In the genomic region with DNA sequence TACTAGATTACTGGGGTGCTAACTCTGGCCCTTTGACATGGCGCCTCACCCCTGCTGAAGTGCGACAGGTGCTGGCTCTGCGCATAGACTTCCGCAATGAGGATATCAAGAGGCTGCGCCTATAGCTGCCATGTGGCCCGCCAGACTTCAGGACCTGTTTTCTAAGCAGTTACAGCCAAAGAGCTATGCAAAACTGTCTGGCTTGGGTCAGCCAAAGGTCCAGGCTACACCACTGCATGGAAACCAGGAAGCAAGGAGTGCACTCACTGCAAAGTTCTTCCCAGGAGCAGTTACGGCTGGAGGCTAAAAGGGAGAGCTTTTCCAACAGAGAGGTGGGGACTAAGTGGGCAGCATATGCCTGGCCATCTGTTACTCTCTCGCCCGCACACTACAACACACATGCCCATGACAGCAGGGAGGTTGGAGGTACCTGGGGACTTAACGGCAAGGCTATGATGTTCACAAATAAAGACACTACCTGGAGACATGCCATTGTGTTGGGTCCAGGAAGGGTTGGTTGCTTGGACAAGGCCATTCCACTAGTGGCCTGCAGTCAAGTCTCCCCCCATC, we compare ENCODE assay signal across 20 mouse cellular contexts. TPM values are rescaled to one million over a fixed set of nuclear protein-coding genes. Genes with fewer than 3 reads are reported as not detected.
A peak's percentile ranks its signal among the peaks of the same experiment; 100 is the strongest.
DNase-seq lines count a peak whose midpoint lies in the region; TF ChIP-seq lines count a peak whose summit lies in the region.
"Had no signal": no experiment of that assay in that cellular context is flagged by ENCODE, and none has a peak within 500 bp of the region (broad histone marks: within the 10 kb centered on the region; RNA-seq: fewer than 3 reads in every experiment).

No protein-coding gene starts in this region.

- peaks cover 44% of the 10 kb centered on the region for H3K4me1 ChIP-seq in cerebellum, adult 2 months (ENCODE audit: control insufficient read depth, insufficient read depth, low read length)
- H3K4me1 ChIP-seq: embryonic facial prominence, embryonic 15.5 days; kidney, embryonic 15.5 days; midbrain, embryonic 10.5 days had no signal

- no peak; the same call in 1 of the 2 replicates for TF ChIP-seq CTCF in cerebellum, adult 2 months (IDR thresholded peaks at IDR 0.05; ENCODE audit: borderline replicate concordance, insufficient read depth, low read depth, low read length)

- no peak overlapping the region for H3K4me3 ChIP-seq in cerebellum, adult 2 months (replicated peaks; ENCODE audit: insufficient read depth, low read depth, low read length)
- H3K4me3 ChIP-seq: embryonic facial prominence, embryonic 15.5 days; kidney, embryonic 15.5 days; left cerebral cortex, adult 2 months; midbrain, embryonic 10.5 days had no signal

- H3K27ac ChIP-seq in cerebellum, adult 2 months (ENCODE audit: insufficient read depth, low read length), result peak overlapping the region; percentile 57
- H3K27ac ChIP-seq: embryonic facial prominence, embryonic 15.5 days; kidney, embryonic 15.5 days; left cerebral cortex, adult 2 months; liver, embryonic 14.5 days; macrophage; midbrain, embryonic 10.5 days; stomach, postnatal 0 days had no signal

- 12% methylated on average over 10 of the region's 10 CpGs for WGBS in cerebellum, adult 2 months

- TF ChIP-seq POLR2A in cerebellum, adult 2 months (IDR thresholded peaks at IDR 0.05; ENCODE audit: borderline replicate concordance, insufficient read depth, low read length), result 0 out of 2 replicates have a peak, but pooled peaks have one; percentile 7

- H3K27me3 ChIP-seq in cerebellum, adult 2 months (ENCODE audit: control insufficient read depth, insufficient read depth, low read length), result no peaks in the 10 kb centered on the region
- H3K27me3 ChIP-seq: CH12.LX; embryonic facial prominence, embryonic 15.5 days; kidney, embryonic 15.5 days had no signal

- DNase-seq in frontal cortex, postnatal 36 days (ENCODE audit: low spot score in 2 of 2), result peak; percentile 36 to 52
- DNase-seq in frontal cortex, postnatal 10 days (ENCODE audit: low spot score in 2 of 2), result no peak
- DNase-seq in right cerebral cortex, adult 18-20 months, result peak; percentile 50
- DNase-seq in right cerebral cortex, postnatal 10 days (ENCODE audit: low spot score in 2 of 2), result no peak
- DNase-seq in cerebellum, adult 2 months, result peak; percentile 90 to 93
- peak; percentile 84 to 87 for DNase-seq in cerebellum, postnatal 36 days
- DNase-seq in spleen, adult 12 weeks (ENCODE audit: low spot score), result no peak
- no peak for DNase-seq in retina, embryonic 14.5 days (ENCODE audit: low spot score)
- DNase-seq: adrenal gland, postnatal 36 days; gastrocnemius, postnatal 25 days; retina, postnatal 1 day; thymus, postnatal 14 days had no signal

RNA-seq across cellular contexts. Expression of a gene that starts 20.5 kb away (rescaled TPM):
- 27.1 and 31.0 TPM in 2 replicates for polyA plus RNA-seq in cerebellum, adult 2 months (2012; rRNA removed)

RNA-seq across cellular contexts. Expression of a gene that starts 35.2 kb away (rescaled TPM):
- 44.5 and 49.9 TPM in 2 replicates for polyA plus RNA-seq in cerebellum, adult 2 months (2012; rRNA removed)

RNA-seq across cellular contexts. Expression of a gene that starts 35.4 kb away (rescaled TPM):
- polyA plus RNA-seq in cerebellum, adult 2 months (2012; rRNA removed), result 56.5 and 60.2 TPM in 2 replicates

RNA-seq across cellular contexts. Expression of a gene that starts 37.9 kb away (rescaled TPM):
- 81.1 and 88.6 TPM in 2 replicates for polyA plus RNA-seq in cerebellum, adult 2 months (2012; rRNA removed)

Comparison
In these comparisons a context has a peak if more than half of its experiments do, and no peak if none do; other contexts are left out.
1. DNase-seq: peak in frontal cortex, postnatal 36 days (2 of 2), right cerebral cortex, adult 18-20 months (single experiment), cerebellum, adult 2 months (2 of 2) and cerebellum, postnatal 36 days (2 of 2); none in frontal cortex, postnatal 10 days (0 of 2), right cerebral cortex, postnatal 10 days (0 of 2), spleen, adult 12 weeks (single experiment) and retina, embryonic 14.5 days (single experiment).